Mouse (Mus musculus): ENCODE data around the gene Casp3. TPM values are rescaled to one million over a fixed set of nuclear protein-coding genes. Genes with fewer than 3 reads are reported as not detected.
A peak's percentile ranks its signal among the peaks of the same experiment; 100 is the strongest.

Casp3 gene
- total RNA-seq, 2 experiments from 2014 or later: 2.4 to 3.0 TPM

GRCm38 (mm10) chr8:46600959-46601707 lies 16.0 kb upstream of the Casp3 start:
- DNase-seq: no peak
- intact Hi-C loops (cut with DNase I): no loop called here

GRCm38 (mm10) chr8:46603587-46603986 lies 13.5 kb upstream of the Casp3 start:
- no peak for DNase-seq
- intact Hi-C loops (cut with DNase I): no loop called here

DNA sequence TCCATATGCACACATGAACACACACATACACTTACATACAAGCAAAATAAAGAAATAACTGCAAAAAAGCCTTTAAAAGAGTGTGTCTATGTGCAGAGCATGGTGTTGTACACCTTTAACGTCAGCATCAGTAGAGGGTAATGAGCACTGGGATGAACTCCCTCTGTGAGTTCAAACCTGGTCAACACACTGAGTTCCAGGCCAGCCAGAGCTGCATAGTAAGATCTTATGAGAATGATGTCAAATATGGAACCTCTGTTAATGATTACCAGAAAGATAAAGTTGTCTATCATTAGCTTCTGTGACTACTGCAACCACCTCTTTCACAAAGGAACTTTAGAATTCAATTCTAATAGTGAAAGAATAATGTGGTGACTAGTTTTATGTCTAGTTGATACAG lies 10.2 kb upstream of the Casp3 start:
- no peak for DNase-seq
- intact Hi-C loops (cut with DNase I): no loop called here

- intact Hi-C loops (cut with DNase I): no loop called here
- DNase-seq: no peak
Observed at GRCm38 (mm10) chr8:46611557-46611956, 5.5 kb upstream of the Casp3 start.

GRCm38 (mm10) chr8:46612913-46613312 lies 4.2 kb upstream of the Casp3 start:
- intact Hi-C loops (cut with DNase I): no loop called here
- no peak for DNase-seq

- intact Hi-C loops (cut with DNase I): no loop called here
- DNase-seq: no peak
Observed at GRCm38 (mm10) chr8:46613377-46613776, 3.7 kb upstream of the Casp3 start.

DNA sequence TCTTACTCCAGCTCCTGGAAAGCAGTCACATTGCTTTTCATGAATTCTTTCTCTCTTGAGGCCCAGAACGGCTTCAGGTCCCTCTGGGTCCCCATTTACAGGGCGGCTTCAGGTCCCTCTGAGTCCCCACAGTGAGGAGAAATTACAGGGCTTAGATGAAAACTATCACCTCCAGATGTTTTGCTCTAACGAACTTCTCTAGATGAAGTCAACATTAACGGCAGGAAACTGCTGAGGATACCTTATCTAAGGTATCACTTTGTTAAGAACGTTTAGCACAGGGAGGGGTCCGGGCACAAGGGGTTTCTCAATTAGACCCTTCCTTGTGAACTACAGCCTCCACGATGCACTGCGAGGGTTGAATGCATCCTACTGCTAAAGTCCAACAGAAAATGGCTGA lies 1.2 kb upstream of the Casp3 start:
- DNase-seq: no peak
- intact Hi-C loops (cut with DNase I): loop anchor here (5.0 kb wide), 1 partner anchor 59 kb away; no protein-coding TSS in a partner anchor

GRCm38 (mm10) chr8:46617690-46618620 lies 864 bp downstream of the Casp3 start:
- no peak for DNase-seq
- intact Hi-C loops (cut with DNase I): loop anchor here (5.0 kb wide), 1 partner anchor 61 kb away; no protein-coding TSS in a partner anchor

- intact Hi-C loops (cut with DNase I): loop anchor here (5.0 kb wide), 1 partner anchor 61 kb away; no protein-coding TSS in a partner anchor
- DNase-seq: no peak
Observed at GRCm38 (mm10) chr8:46618639-46619320, 1.7 kb downstream of the Casp3 start.

DNA sequence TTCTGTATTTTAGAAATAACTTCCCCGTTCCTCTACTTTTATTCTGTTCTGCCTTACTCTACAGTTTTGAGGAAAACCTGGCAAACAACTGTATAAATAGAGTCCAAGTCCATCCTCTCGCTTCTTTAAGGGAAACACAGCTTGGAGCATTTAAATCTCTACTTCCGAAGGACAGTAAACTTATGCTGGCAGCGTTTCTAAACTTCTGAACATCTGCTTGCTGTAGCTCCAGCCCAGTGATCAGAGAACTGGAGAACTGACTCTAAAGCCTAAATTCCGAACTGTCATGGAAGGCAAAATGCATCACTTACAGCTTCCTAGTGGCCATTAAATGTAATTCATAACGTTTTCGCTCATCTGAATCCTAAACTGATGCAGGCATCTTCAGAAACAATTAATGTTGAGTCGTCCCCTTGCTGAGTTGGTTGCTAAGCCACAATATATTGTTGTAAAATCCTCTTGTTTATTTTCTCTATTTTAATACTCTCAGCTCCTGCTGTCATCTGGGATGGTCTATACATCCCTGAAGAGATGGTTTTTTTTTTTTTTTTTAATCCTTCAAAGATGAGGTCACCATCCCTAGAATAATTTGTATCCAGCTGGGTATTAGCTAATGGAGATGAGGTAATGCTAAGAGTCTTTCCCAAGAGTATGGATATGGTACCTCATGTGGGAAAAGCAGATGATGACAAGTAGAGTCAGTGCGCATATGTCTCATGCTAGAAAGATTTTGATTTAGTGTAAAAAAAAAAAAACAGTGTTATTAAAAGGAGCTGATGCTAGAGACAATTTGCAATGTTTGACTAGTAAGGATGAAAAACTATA lies 5.6 kb downstream of the Casp3 start:
- intact Hi-C loops (cut with DNase I): no loop called here
- no peak for DNase-seq

DNA sequence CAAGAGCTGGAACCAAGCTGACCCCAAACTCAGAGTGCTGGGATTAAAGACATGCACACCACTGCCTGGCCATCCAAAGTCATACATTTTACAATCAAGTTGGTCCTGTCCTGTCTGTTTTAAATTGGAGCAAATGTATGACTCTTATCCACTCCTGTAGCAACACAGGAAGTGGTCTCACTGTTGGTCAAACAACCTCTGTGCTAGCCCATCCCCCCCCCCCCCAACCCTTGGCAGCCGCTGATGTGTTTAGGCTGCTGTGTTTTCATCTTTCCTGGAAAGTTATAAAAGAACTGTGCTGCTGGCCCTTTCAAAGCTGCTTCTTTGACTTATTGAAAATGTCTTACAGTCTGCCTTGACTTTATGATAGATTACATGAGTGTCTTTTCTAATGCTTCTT lies 8.1 kb downstream of the Casp3 start:
- DNase-seq: no peak
- intact Hi-C loops (cut with DNase I): no loop called here

- no peak for DNase-seq
- intact Hi-C loops (cut with DNase I): no loop called here
Observed at GRCm38 (mm10) chr8:46626642-46627041, 9.6 kb downstream of the Casp3 start.

GRCm38 (mm10) chr8:46627881-46628280 lies 10.8 kb downstream of the Casp3 start:
- intact Hi-C loops (cut with DNase I): no loop called here
- no peak for DNase-seq

- DNase-seq: no peak
Observed at GRCm38 (mm10) chr8:46628645-46629044, 11.6 kb downstream of the Casp3 start.

DNA sequence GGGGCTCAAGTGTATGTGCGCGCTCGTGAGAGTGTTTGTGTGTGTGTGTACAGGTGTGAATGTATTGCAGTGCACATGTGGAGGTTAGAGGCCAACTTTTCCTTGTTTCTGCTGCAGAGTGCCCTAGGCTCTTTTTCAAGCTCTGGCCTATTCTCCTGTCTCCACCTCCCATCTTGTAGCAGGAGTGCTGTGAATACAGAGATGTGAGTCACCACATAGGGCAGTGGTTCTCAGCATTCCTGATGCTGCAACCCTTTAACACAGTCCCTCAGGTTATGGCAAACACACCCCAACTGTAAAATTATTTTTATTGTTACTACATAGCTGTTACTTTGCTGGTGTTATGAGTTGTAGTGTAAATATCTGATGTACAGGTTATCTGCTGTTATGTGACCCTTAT lies 13.3 kb downstream of the Casp3 start:
- no peak for DNase-seq
- intact Hi-C loops (cut with DNase I): no loop called here

More at GRCm38 (mm10) chr8:46628645-46629044, 11.6 kb downstream of the Casp3 start:
- intact Hi-C loops (cut with DNase I): no loop called here

GRCm38 (mm10) chr8:46630932-46631331 lies 13.8 kb downstream of the Casp3 start:
- DNase-seq: no peak
- intact Hi-C loops (cut with DNase I): no loop called here

DNA sequence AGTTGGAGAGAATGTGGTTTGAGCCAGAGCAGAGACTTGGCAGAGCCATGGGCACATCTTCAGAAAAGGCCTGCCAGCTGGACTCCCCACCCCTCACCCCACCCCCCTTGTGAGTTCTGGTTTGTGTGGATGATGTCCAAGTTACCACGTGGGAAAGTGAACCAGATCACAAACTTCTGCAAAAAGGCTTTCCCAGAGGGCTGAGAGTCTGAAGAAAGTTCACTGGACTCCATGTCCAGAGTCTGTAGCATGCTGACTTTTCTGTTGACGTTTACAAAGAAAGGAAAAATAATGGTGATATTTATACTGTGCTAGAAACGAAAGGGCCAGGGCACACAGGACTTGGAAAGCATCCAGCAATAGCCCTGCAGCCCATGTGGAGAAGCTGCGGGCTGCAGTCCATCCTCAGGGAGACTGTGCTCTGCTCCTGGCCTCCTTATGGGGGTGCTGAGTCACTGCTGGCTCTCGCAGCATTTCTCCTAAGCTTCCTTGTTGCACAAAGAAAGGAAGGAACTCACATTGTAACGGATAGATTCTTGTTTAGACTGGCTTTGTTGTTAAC lies 22.0 kb downstream of the Casp3 start:
- DNase-seq: peak; percentile 29 to 31

DNA sequence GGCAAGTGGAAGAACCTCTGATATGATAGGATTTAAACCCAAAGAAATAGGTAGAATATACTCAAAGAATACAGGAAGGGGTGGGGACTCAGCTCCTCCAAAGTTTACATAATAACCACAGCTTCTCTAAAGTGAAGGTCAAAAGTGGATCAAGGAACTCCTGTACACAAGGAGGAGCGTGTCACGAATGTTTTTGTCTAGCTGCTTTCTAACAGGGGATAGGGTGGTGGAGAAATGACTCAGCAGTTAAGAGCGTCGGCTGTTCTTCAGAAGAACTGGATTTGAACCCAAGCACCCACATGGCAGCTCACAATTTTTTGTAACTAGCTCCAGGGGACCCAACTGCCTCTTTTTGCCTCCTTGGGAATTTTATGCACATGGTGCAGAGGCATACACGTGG lies 22.8 kb downstream of the Casp3 start:
- intact Hi-C loops (cut with DNase I): no loop called here

More for the DNA sequence above, 22.0 kb downstream of the Casp3 start:
- intact Hi-C loops (cut with DNase I): no loop called here

DNA sequence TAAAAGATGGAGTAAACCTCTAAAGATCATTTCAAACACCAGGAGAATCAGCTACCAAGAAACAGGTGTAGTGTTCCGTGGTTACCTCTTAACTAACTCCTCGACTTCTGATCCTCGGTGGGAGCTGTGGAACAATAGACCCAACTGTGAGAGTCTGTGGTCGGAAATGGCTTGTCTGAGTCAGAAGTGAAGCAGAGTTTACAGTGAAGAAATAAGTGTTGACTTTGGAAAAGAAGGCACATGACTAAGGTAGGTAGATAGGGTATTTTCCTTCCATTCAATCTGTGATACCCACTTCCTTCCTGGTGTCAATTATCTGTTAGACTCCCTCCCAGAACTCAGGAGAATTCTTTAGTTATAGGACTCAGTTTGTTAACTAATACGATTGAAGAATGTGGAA lies 24.2 kb downstream of the Casp3 start:
- intact Hi-C loops (cut with DNase I): no loop called here
- no peak for DNase-seq

More for the DNA sequence above, 22.8 kb downstream of the Casp3 start:
- DNase-seq: no peak

- intact Hi-C loops (cut with DNase I): no loop called here
Observed at GRCm38 (mm10) chr8:46648421-46648820, 31.3 kb downstream of the Casp3 start.

More at GRCm38 (mm10) chr8:46648421-46648820, 31.3 kb downstream of the Casp3 start:
- DNase-seq: no peak

Data from gastrocnemius, postnatal 36 days (tissue).